Mouse (Mus musculus) liver, postnatal 0 days (tissue): ENCODE results near the gene Ngp. TPM values are rescaled to one million over a fixed set of nuclear protein-coding genes. Genes with fewer than 3 reads are reported as not detected.
A peak's percentile ranks its signal among the peaks of the same experiment; 100 is the strongest.
"Not testable (repeated sequence)": the region's sequence is repeated elsewhere in the genome, so short reads cannot be mapped to it uniquely, and the experiment has no call there.

Source experiments
- ATAC-seq: fragments of 200-750 bp; cut with Nextera tagmentation; 2 replicates; pipeline ENCODE4 v1.8.0; 2017; ENCODE audit warnings: mild to moderate bottlenecking, moderate library complexity
- DNase-seq: peaks from one replicate; pipeline ENCODE4 v3.0.0-alpha.2; 2016
- H3K27ac ChIP-seq: fragments of 300-500 bp; sonication (generic); 2 replicates; pipeline ENCODE4 v1.5.1; 2014; ENCODE audit warnings: antibody characterized with exemption, moderate library complexity, mild to moderate bottlenecking, low read depth
- H3K27me3 ChIP-seq: fragments of 300-500 bp; sonication (generic); 2 replicates; pipeline ENCODE4 v1.6.1; 2014; ENCODE audit warnings: low read length, control low read depth, mixed read lengths; ENCODE audit not compliant: insufficient read depth
- H3K36me3 ChIP-seq: fragments of 300-500 bp; sonication (generic); replicated peaks from 2 replicates; pipeline ENCODE4 v1.6.1; 2014; ENCODE audit warnings: mild to moderate bottlenecking, control low read depth, low read length, moderate library complexity, mixed read lengths; ENCODE audit not compliant: insufficient read depth
- H3K4me1 ChIP-seq: fragments of 300-500 bp; sonication (generic); 2 replicates; pipeline ENCODE4 v1.6.1; 2014; ENCODE audit warnings: antibody characterized with exemption, mild to moderate bottlenecking, control low read depth; ENCODE audit not compliant: insufficient read depth
- H3K4me2 ChIP-seq: fragments of 300-500 bp; sonication (generic); 2 replicates; pipeline ENCODE4 v1.6.1; 2014; ENCODE audit warnings: low read depth, mild to moderate bottlenecking, low read length, moderate library complexity, mixed read lengths
- H3K4me3 ChIP-seq: fragments of 300-500 bp; sonication (generic); 2 replicates; pipeline ENCODE4 v1.5.1; 2014; ENCODE audit warnings: low read depth, low read length
- H3K9ac ChIP-seq: fragments of 300-500 bp; sonication (generic); replicated peaks from 2 replicates; pipeline ENCODE4 v1.6.1; 2014; ENCODE audit warnings: mild to moderate bottlenecking, moderate library complexity
- H3K9me3 ChIP-seq: fragments of 300-500 bp; sonication (generic); 2 replicates; pipeline ENCODE4 v1.6.1; 2016; ENCODE audit warnings: mild to moderate bottlenecking, control low read depth, low read length, mixed read lengths
- CTCF ChIP-seq: sonication (generic); IDR thresholded peaks from 2 replicates; pipeline ENCODE4 v1.5.1; 2016; ENCODE audit warnings: antibody characterized with exemption, low read depth
- EP300 ChIP-seq: IDR thresholded peaks from 2 replicates; pipeline ENCODE4 v1.6.1; 2016; ENCODE audit warnings: antibody characterized with exemption, low read depth, mild to moderate bottlenecking
- WGBS: fragments of 180-500 bp; shearing (Covaris S2); extraction: QIAGEN DNeasy Blood & Tissue Kit; methylation state at CpG from one replicate; pipeline ENCODE4 v1.1.7; 2014; ENCODE audit not compliant: insufficient replicate concordance; 5-methylcytosine and 5-hydroxymethylcytosine counted together
- polyA plus RNA-seq: library from polyadenylated mRNA; unstranded; fragments of >200 nt; fragmentation: Nextera tagmentation; extraction: Ambion mirVana; gene quantifications from 2 replicates; pipeline ENCODE4 v1.2.1, GENCODE M21; 2015

Gene Ngp
- polyA plus RNA-seq = 1,016 and 1,021 TPM in 2 replicates

GRCm38 (mm10) chr9:110419511-110420112 is at the start of gene Ngp:
Gene Ngp (plus strand): TSS chr9:110419747.
- Histone ChIP-seq H3K4me3 (peak within 1 kb of the TSS; percentile 21), H3K9ac (peak within 1 kb of the TSS; percentile 41), H3K36me3 (no peaks in the 10 kb centered on the region), H3K9me3 (no peaks in the 10 kb centered on the region), H3K27me3 (no peaks in the 10 kb centered on the region), H3K4me2 (no peak within 1 kb of the TSS), H3K4me1 (peaks cover 5% of the 10 kb centered on the region), H3K27ac (peak within 1 kb of the TSS; percentile 78)
- WGBS = 78% methylated on average over 12 of the region's 12 CpGs
- no peak for TF ChIP-seq CTCF
- 0 out of 2 replicates have a peak, but pooled peaks have one; percentile 36 for TF ChIP-seq EP300
- DNase-seq (no peak), ATAC-seq (peak; percentile 21; the same call in 1 of the 2 replicates)

GRCm38 (mm10) chr9:110369860-110370259 is 49.7 kb upstream of the Ngp start:
- no peak overlapping the region for H3K27ac ChIP-seq
- H3K4me2 ChIP-seq = no peak overlapping the region
- H3K4me3 ChIP-seq = no peak overlapping the region
- peaks cover 39% of the 10 kb centered on the region for H3K36me3 ChIP-seq
- ATAC-seq = no peak
- no peaks in the 10 kb centered on the region for H3K4me1 ChIP-seq
- H3K9ac ChIP-seq = no peak overlapping the region
- no peak for DNase-seq
- no peaks in the 10 kb centered on the region for H3K27me3 ChIP-seq
- no peaks in the 10 kb centered on the region for H3K9me3 ChIP-seq
- 79% methylated on average over 3 of the region's 3 CpGs for WGBS
- no peak for TF ChIP-seq CTCF
- no peak for TF ChIP-seq EP300

GRCm38 (mm10) chr9:110373871-110374270 is 45.7 kb upstream of the Ngp start:
- WGBS = 91% methylated on average over 13 of the region's 13 CpGs
- no peak for ATAC-seq

GRCm38 (mm10) chr9:110375668-110376067 is 43.9 kb upstream of the Ngp start:
- no peaks in the 10 kb centered on the region for H3K27me3 ChIP-seq
- ATAC-seq = no peak
- no peak overlapping the region for H3K4me3 ChIP-seq
- H3K4me2 ChIP-seq = no peak overlapping the region
- no peak for TF ChIP-seq CTCF
- TF ChIP-seq EP300 = no peak
- peaks cover 42% of the 10 kb centered on the region for H3K36me3 ChIP-seq
- 84% methylated on average over 3 of the region's 3 CpGs for WGBS
- H3K9ac ChIP-seq = no peak overlapping the region
- H3K27ac ChIP-seq = no peak overlapping the region
- no peaks in the 10 kb centered on the region for H3K9me3 ChIP-seq
- DNase-seq = no peak
- no peaks in the 10 kb centered on the region for H3K4me1 ChIP-seq

More at GRCm38 (mm10) chr9:110373871-110374270, 45.7 kb upstream of the Ngp start:
- no peak overlapping the region for H3K9ac ChIP-seq
- H3K27me3 ChIP-seq = no peaks in the 10 kb centered on the region
- no peak for DNase-seq
- TF ChIP-seq CTCF (no peak), EP300 (no peak)
- no peak overlapping the region for H3K27ac ChIP-seq
- H3K36me3 ChIP-seq = peaks cover 40% of the 10 kb centered on the region
- H3K9me3 ChIP-seq = no peaks in the 10 kb centered on the region
- no peak overlapping the region for H3K4me3 ChIP-seq
- no peak overlapping the region for H3K4me2 ChIP-seq
- no peaks in the 10 kb centered on the region for H3K4me1 ChIP-seq

- H3K4me3 ChIP-seq, H3K4me1 ChIP-seq, H3K9ac ChIP-seq, H3K27me3 ChIP-seq, H3K27ac ChIP-seq, H3K4me2 ChIP-seq, DNase-seq, ATAC-seq, H3K9me3 ChIP-seq: not testable (repeated sequence)
- WGBS = 73% methylated on average over 12 of the region's 15 CpGs
- peaks cover 51% of the 10 kb centered on the region for H3K36me3 ChIP-seq
Observed at GRCm38 (mm10) chr9:110377655-110378054, 41.9 kb upstream of the Ngp start.

GRCm38 (mm10) chr9:110379361-110379760 is 40.2 kb upstream of the Ngp start:
- ATAC-seq = no peak
- no peak overlapping the region for H3K27ac ChIP-seq
- no peaks in the 10 kb centered on the region for H3K4me1 ChIP-seq
- no peak overlapping the region for H3K9ac ChIP-seq
- TF ChIP-seq CTCF = no peak
- TF ChIP-seq EP300 = no peak
- WGBS = 93% methylated on average over 8 of the region's 8 CpGs
- no peak overlapping the region for H3K4me3 ChIP-seq
- H3K36me3 ChIP-seq = peaks cover 52% of the 10 kb centered on the region
- no peak for DNase-seq
- no peak overlapping the region for H3K4me2 ChIP-seq
- no peaks in the 10 kb centered on the region for H3K27me3 ChIP-seq
- no peaks in the 10 kb centered on the region for H3K9me3 ChIP-seq

- Histone ChIP-seq H3K4me3 (no peak overlapping the region), H3K4me1 (no peaks in the 10 kb centered on the region), H3K9ac (no peak overlapping the region), H3K27ac (no peak overlapping the region), H3K27me3 (no peaks in the 10 kb centered on the region), H3K9me3 (no peaks in the 10 kb centered on the region), H3K36me3 (peaks cover 62% of the 10 kb centered on the region), H3K4me2 (no peak overlapping the region)
- no peak for DNase-seq
- TF ChIP-seq CTCF (no peak), EP300 (no peak)
- ATAC-seq = peak; percentile 52
- 66% methylated on average over 21 of the region's 21 CpGs for WGBS
Observed at GRCm38 (mm10) chr9:110380662-110381061, 38.9 kb upstream of the Ngp start.
